Mouse (Mus musculus): ENCODE measurements around the gene Zfp69.

The Zfp69 gene

DNA sequence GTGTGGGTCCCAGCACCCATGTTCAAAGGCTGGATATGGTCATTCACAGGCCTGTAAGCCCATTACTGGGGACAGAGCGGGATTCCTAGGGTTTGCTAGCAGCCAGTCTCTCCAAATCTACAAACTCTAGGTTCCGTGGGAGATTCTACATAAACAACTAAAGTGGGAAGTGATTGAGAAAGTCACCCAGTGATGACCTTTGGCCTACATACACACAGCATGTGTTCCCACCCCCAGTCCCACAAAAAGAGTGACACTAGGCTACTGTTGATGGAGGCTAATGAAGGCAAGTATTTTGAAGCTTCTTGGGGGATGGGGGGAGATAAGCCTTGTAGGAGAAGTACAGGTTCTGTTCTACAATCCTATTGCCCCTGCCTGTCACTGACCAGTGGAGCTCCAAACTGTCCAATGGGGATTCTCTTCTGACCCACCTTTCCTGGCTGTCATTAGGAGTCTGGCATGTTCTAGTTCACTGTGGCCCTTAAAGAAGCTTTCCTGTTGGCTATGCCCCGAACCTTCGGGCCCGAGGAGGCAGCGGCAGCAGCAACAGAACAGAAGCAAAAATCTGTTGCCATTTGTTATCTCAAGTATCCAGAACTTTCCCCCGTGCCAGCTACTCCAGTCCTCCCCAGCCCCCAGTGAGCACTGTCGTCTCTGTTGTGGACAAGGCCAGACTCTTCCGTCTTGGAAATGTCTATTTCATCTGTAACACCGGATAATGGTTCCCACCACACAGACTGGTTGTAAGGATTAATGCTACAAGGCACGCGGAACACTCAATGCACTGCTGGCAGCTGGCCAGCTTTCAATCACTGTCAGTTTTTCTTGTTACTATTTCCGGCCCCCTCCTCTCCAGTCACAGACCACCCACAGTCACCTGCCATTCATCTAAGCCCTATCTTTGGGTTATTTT, 66.0 kb downstream of the Zfp69 start:
- no peak for DNase-seq

GRCm38 (mm10) chr4:120882002-120882625, 69.4 kb downstream of the Zfp69 start:
- DNase-seq, result no peak

- DNase-seq, result no peak
These were observed 70.6 kb downstream of the Zfp69 start for GRCm38 (mm10) chr4:120880731-120881432.
